Mouse (Mus musculus): Measurements from ENCODE around the gene Stim2.

Stim2 gene

DNA sequence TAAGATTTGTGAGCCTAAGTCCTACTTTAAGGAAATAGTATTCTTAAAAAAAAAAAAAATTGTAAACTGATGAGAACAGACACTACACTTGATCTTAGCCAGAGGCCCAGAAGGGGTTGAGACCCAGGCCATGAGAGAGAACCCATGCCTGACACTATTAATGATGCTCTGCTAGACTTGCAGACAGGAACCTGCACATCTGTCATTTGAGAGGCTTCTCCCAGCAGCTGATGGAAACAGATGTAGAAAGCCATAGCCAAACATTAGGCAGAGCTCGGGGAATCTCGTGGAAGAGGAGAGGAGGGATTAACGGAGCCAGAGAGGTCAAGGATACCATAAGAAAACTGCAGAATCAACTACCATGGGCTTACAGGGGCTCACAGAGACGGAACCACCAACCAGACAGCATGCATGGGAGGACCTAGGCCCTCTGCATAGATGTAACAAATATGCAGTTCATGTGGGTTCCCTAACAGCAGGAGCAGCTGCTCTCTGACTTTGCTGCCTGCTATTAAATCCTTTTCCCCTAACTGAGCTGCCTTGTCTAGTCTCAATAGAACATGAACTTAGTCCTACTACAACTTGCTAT lies 50.9 kb downstream of the Stim2 start:
- DNase-seq (ENCODE audit: low read depth) = no peak

DNA sequence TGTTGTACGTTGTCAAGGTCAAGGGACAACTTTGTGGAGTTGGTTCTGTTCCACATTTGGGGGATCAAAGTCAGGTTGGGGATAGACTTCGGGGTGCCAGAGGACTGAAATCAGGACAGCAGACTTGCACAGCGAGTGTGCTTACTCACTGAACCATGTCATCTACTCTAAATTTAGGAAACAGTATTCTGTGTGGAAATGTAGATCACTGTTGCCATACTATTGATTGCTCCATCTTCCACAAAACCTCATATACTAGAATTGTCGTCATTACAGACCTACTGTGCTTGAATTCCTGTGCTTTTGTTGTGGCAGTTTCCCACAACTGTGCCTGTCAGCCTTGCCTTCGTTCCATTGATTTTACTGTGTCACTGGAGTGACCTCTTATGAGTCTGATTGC lies 51.6 kb downstream of the Stim2 start:
- peak; percentile 51 for DNase-seq (ENCODE audit: low read depth)

DNA sequence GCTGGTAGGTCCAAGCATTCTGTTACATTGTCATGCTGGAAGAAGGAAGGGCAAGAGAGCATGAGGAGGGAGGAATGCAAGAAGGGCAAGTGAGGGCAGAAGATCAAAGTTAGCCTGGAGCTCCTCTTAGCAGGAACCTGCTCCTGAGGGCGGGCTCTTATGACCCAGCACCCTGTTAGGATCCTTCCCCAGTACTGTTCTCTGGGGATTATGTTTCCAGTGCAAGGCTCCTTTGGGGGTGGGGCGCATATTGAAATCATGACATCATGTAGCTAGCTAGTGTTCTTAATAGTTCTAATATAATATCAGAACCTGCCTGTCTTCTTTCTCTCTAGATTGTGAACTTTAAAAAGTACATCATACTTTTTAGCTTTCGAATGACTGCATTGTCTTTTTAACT lies 52.8 kb downstream of the Stim2 start:
- no peak for DNase-seq (ENCODE audit: low read depth)

DNA sequence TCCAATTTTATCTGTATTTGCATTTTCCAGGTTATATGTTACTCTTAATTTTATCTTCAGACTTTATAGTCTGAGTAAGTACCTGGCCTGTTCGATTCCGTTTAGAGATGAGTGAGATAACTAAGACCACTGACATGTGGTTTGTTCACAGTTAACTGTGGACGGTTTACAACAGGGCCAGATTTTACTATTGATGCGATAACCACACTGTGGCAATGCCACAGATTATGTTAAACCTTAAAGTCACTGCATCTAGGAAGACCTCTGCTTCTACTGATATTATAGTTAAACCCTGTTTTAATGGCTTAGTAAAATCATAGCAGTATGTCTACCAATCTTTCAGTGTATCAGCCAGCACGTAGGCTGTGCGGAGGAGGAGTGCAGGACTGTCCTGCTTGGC lies 53.9 kb downstream of the Stim2 start:
- DNase-seq (ENCODE audit: low read depth) = no peak

DNA sequence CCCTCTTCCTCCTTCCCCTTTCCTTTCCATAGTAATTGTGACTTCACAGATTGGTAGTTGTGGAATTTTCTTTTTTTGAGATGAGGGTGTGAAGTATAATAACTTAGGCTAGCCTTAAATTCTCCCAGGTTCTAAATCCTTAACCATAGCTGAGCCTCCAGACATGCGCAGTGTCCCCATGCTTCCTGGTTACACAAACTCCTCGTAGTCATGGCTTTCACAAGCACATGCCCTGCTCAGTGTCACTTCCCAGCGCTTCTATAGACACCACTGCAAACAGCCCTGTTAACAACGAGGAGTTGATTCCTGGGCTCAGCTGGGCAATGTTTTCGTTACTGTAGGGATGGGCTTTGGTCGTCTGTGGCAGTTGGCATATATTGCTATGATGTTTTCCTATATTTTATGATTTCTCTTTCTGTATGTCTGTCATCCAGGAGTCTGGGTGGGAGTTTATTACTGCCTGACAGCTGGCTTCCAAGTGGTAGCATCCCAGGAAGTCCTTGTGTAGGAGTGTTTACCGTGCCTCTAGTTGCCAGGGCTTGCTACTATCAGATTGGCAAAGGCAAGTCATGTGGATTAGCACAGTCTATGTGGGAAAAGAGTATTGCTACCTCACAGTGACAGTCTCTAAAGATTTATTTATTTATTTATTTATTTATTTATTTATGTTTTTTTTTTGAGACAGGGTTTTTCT lies 55.5 kb downstream of the Stim2 start:
- DNase-seq (ENCODE audit: low read depth) = no peak

DNA sequence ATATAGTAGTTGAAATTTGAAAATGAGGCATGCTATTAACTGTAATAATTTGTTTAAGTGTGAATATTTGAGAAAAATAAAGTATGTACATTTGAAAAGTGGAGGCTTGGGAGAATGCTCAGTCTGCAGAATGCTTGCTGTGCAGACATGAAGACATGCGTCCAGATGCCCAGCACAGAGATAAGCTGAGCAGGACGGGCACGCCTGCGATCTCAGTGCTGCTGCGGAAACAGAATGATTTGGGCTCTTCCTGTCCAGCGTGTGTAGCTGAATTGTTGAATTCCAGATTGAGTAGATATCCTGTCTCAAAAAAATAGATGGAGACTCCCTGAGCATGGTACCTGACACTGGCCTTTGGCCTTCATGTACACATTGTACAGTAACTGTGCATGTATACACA lies 58.0 kb downstream of the Stim2 start:
- no peak for DNase-seq (ENCODE audit: low read depth)

DNA sequence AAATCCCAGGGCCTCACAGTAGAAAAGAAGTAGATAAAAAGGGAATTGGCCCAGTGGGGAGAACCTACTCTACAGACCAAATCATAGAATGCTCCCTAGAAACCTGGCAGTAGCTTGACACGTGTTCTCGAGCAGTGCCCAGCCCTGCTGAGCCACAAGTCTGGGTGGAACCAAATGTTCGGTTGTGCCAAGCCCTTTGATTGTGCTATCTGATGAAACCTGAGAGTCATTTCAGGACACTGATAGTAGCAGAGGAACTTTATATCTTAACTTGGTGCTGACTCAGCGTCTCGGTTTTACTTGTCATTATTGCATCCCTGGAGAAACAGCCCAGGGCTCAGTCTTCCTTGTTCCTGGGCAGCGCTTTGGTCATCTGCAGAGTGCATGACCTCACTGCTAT lies 61.7 kb downstream of the Stim2 start:
- DNase-seq (ENCODE audit: low read depth) = peak; percentile 86

DNA sequence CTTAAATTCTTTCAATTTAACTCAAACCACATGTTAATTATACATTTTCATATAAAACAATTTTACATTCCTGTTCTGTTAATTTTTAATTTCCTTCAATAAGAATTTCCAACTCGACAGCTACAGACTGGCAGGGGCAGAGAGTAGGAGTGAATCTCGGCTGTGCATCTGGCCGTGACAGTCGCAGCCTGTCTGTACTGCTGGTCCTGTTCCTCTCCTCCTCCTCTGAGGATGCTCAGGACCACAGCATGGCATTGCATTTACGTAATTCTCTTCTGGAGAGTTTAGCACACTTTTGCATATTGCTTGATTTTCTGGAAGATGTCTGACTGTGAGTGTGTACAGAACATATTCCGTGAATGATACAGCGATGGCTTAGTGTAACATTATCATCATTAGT lies 63.8 kb downstream of the Stim2 start:
- no peak for DNase-seq (ENCODE audit: low read depth)

DNA sequence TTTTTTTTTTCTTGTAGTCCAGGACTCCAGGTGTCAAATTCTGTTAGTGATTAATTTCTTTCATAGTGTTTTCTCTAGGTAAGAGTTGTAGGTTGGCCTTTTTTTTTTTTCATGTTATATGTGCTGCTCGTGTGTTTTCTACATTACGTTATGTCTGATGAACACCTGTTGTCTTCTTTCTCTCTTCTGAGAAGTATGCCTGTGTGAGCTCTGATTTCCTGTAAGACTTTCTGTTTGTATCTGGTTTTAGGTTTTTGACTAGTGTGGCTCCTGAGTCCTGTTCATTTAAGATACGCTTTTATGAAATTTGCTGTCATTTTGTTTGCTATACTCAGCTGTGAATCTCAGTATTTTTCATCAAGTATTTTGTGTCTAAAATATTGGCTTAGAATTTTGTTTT lies 69.3 kb downstream of the Stim2 start:
- DNase-seq (ENCODE audit: low read depth) = no peak

DNA sequence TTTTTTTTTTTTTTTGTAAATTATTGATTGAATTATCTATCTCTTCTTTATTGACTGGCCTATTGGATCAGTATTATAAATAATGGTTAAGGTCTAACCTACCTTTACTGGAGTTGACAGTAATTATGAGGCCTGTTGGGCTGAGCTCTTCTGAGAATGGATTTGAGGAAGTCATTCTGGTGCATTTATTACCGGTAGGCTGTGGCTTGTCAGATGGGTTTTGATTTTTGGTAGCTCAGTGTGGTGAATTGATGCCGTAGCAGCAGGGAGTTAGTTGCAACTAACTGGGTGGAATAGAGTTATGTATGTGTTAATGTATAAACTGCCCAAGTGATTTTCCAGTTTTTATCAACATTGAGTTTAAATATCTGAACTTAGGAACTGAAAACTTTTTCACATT lies 72.2 kb downstream of the Stim2 start:
- DNase-seq (ENCODE audit: low read depth) = peak; percentile 33

DNA sequence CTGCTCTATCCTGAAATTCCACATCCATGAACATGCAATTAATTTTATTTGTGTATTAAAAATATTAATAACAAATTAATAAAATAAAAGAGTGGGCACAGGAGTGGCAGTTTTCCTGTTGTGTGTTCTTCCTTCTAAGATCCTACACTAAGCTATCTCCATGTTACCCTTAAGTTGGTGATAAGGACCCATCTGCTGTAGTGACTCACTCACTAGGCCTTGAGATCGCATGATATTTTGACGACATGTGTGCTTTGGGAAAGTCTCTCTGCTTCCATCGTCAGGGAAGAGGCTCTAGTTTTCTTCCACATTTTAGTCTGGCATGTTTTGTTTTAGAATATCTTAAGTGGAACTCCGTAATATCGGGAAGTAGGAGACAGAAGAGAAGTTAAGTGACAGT lies 73.0 kb downstream of the Stim2 start:
- no peak for DNase-seq (ENCODE audit: low read depth)

DNA sequence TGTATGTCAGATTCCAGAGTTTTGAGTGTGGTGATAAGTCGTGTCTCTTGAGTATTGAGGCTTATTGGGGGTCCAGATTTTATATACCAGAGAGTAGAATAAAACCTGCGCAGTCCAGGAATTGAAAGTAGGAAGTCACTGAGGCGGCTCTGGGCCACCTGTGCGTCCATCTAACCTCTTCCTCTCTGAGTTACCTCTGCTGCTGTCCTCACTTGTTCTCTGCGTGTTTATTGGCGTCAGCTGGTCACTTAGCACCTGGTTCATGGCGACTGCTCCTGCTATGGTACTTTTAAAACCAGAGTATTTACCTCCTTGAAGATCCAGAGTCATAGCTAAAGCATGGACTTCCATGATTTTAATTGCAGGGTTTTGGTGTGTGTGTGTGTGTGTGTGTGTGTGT lies 73.4 kb downstream of the Stim2 start:
- no peak for DNase-seq (ENCODE audit: low read depth)

DNA sequence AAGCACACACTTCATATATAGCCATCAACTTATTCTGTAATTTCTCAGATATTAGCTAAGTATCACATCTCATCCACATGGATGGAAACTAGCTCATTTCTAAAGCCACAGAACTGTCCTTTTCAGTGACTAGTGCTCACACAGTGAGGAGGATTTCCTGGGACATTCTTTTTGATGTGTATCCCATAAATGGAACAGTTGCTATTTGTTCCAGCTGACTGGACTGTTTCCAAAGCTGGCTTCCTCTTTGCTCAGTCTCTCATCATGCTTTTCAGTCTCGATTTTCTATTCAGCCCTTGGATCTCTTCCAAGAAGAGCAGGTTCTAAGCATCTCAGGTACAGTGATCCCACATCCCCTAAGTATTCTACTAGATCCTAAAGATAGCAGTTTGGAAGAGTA lies 75.0 kb downstream of the Stim2 start:
- DNase-seq (ENCODE audit: low read depth) = no peak

DNA sequence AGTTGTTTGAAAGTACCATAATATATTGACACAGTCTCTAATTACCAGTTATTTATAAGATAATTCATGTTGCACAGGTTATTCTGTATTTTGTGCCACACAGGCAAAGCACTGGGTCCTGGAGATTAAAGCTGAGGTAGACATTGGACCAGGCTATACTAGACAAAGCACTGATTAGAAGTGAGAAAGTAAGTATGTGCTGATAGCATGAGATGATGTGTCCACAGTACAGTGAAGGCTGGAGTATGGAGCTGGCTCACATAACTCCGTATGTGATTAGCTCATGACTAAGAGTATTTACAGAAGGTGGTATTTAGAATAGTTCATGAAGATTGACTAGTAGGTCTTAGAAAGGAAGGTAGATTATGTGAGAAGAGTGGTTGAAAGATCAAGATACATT lies 81.7 kb downstream of the Stim2 start:
- DNase-seq (ENCODE audit: low read depth) = no peak

DNA sequence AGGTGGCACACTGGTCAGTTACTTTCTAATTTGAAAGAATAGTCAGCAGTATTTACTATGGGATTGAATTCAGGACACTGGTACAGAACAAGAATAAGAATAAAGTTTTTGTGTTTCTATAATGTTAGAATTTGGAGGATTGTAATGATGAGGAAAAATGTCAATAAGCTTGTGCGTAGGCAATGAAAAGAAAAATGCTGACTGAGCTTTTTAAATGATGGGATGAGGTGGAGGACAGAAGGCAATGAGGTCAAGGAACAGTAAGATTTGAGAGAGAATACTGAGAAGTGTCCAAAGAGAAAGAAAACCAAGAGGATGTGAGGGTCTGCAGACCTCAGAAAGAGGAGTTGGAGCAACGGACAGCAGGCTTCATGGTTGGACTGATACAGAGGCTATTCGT lies 89.6 kb downstream of the Stim2 start:
- no peak for DNase-seq (ENCODE audit: low read depth)

DNA sequence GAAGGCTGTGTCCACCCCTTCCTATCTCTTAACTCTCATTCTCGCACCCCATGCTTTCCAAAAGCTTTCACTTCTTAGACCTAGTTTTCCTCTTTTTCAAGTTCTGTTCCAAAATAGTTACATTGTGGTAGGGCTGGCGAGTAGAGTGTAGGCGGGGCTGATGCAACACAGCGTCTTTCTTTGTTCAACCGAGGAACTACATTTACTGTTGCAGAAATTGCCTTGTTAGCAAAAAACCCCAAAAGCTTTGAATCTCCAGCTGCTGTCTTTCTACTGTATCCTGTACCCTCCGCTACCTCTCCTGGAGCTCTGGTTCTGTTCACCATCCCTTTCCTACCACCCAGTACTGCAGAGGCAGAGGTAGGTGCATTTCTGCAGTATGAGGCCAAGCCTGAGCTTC lies 99.9 kb downstream of the Stim2 start:
- DNase-seq (ENCODE audit: low read depth) = no peak

DNA sequence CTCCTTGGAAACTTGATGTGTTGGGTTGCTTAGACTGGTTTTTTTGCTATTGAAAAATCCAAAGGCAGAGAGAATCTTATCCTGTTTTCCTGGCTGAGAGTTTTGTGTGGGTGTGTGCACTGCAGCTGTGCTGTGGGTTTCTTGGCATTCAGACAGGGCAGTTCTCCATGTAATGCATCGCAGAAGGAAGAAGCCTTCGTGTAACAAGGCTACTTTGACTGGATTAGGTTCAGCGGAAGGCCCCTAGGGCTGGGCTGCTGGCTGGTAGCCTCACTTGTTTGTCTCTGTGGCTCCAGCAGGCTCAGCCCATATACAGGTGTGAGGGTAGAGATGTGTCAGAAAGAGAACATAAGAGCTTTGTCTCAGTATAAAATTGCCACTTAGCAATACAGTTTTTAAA lies 102.6 kb downstream of the Stim2 start:
- DNase-seq (ENCODE audit: low read depth) = no peak

DNA sequence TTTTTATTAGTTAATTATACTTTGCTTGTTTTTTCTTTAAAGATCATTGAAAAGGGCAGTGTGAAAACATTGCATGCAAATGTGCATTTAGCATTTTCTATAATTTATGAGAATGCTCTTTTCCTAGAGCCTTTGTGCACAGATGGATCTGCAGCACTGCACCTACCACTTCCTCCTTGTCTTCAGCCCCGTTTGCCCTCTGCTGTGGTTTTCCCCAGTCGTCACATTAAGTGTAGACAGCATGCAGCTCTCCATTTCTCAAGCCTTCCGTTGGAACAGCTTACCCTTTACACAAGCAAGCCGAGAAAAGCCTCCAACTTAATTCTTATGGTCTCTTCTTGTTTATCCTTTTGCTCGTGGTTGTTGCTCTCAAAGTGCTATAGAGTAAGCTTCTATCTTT lies 103.0 kb downstream of the Stim2 start:
- DNase-seq (ENCODE audit: low read depth) = peak; percentile 82

DNA sequence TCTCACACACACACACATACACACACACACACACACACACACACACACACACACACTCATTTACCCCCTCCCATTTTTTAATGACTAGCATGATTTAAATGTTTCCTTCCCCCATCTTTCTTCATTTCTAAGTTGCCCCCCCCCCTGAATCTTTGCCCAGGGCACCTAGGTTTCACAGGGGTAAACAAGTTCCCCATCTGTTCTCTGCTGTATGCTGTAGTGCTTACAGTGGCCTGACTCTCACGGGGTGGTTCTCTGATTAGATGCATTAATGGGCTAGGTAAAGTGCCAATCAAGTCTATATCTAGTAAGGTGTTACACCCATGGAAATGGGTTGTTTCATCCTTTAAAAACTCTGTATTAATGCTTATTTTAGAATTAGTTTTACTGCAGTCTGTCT lies 103.7 kb downstream of the Stim2 start:
- peak; percentile 26 for DNase-seq (ENCODE audit: low read depth)

DNA sequence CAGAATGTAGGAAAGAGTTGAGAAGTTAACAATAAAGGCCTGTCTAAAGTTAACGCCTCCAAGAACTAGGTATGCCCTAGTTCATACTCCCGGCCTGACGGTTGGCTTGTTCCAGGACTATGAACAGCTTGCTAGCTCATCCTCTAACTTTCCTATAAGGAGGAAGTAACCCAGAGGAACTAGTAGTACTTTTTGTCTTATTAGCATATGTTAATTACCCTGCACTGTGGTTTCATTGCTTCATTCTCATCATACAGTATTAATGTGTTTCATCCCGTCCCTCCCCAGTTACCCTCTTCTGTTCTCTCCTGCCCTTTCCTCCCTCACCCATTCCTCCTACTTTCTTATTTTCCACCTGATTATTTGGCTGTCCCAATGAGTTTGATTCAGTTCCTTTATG lies 108.4 kb downstream of the Stim2 start:
- DNase-seq (ENCODE audit: low read depth) = no peak

DNA sequence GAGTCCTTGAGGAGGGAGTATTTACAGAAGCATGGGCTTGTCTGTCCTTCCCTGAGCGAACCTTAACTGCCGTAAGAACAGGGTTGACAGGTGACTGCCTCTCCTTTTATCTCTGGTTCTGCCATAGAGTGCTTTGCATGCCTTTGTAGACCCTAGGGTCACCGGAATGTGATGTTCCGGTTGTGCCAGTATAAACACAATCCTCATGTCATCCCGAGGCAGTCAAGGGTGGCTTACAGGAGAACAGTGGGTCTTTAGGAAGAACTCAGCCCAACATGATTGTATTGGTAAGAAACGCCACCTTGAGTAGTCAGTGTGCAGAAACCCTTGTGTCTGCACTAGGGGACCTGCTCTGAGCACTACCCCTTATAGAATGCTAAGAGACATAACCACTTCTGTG lies 108.8 kb downstream of the Stim2 start:
- DNase-seq (ENCODE audit: low read depth) = no peak

DNA sequence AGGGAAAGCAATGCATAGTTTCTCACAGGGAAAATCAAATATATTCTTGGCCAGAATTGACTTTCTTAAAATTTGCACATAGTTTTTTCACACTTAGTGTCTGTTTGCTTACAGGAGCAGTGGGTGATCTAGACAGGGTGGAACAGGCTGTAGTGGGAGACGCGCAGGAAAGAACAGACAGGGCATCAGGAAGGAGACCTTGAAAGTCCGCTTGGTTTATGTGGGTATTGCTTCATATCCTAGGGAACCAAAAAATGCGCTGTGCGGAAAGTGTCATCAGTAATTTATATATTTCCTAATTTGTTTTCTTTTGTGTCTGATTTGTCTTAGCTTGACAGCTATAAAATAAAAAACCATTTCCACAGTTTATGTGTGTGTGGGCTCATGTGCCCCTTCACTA lies 110.8 kb downstream of the Stim2 start:
- peak; percentile 45 for DNase-seq (ENCODE audit: low read depth)

DNA sequence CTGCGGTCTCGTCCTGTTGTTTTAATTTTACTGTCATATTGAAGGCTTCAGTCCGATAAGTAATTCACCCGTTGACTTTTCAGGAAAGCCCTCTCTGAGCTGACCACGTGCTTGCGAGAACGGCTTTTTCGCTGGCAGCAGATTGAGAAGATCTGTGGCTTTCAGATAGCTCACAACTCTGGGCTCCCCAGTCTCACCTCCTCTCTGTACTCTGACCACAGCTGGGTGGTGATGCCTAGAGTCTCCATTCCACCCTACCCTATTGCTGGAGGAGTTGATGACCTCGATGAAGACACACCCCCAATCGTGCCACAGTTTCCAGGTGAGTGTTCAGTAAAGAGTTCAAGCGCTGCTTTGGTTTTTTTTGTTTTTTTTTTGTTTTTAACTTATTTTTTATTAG lies 112.5 kb downstream of the Stim2 start:
- DNase-seq (ENCODE audit: low read depth) = peak; percentile 26

DNA sequence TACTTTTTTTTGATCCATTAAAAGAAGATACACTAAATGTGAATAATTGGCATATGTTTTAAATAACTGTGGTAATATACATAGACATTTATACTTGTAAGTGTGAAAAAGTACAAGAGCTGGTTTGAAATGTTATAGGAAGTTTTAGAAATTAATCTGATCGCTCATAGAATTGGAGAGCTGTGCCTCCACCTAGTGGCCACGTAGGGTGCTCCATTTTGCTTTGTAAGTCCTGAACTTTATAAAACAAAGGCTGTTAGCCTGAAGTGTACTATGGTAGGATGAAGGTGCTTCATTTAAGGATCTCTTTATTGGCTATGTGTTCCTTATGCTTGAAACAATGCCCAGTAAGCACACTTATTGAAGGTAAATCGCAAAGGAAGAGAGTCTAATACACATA lies 115.0 kb downstream of the Stim2 start:
- peak; percentile 80 for DNase-seq (ENCODE audit: low read depth)
